Mouse (Mus musculus) heart, postnatal 36 days (tissue): ENCODE results near the gene Slc22a15. TPM values are rescaled to one million over a fixed set of nuclear protein-coding genes. Genes with fewer than 3 reads are reported as not detected.

ENCODE experiments used
- DNase-seq, 2 experiments: peaks; one replicate each; pipeline ENCODE4 v3.0.0; 2021 to 2022
- intact Hi-C: fragments of 180-260 bp; cut with DNase I; formaldehyde crosslinking; loops from one replicate; pipeline ENCODE4 v1.15.1; 2025
- total RNA-seq, 2 experiments: library from RNA; stranded (reverse); gene quantifications; 2 replicates each; pipeline ENCODE4 v1.2.3; 2021

Slc22a15 gene
- total RNA-seq, 2 experiments from 2014 or later, result 2.5 to 2.8 TPM

DNA sequence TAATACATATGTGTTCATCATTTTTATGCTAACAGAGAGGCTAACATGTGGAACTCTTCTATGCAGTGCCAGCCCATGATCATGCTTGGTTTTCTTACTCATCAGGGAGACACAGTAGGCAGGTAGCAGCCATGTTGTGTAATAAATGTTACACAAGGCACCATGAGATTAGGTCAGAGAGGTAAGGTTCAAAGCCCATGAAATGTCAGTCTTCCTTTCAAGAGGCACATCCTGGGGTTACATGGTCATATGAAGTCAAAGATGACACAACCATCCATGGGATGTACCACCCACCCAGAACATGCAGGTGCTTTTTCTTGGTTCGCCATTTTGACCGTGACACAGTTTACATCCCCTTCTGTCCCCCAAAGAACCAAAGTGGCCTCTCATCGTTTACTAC lies 5.7 kb downstream of the Slc22a15 start:
- no peak for DNase-seq
- intact Hi-C loops, result no loop called here

DNA sequence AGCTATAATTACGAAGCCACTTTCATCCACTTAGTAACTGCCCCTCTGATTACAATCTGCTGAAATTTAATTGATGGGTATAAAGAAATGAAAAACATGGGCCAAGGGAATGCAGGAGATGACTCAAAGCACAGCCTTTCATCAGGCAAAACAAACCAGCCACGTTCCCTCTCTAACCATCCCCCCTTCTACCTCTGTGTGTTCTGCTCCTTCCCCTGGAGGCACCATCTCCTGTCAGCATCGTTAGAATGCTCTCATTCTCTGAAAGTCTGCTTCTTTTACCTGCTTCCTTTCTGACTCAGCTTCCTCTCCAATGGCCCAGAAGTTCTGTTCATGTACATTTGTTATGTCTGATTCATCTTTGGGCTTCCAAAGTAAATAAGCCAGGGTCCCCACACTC lies 6.6 kb downstream of the Slc22a15 start:
- intact Hi-C loops, result no loop called here
- no peak for DNase-seq

DNA sequence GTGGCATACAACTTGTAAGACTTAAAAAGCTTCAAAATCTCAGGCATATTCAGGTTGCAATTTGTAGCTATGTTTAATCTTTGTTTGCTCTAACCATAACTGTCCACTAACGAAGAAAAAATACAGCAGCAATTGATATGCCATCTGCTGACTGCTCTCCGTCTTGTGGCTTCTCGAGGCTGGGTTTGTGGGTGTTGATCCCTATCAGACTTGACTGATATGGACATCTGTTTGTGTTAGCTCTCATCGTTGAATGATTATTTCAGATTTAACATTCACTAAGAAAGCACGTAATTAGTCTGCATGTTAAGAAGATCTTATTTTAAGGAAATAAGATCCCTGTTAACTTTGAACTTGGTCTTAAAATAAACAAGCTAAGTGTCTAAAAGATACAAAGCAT lies 7.7 kb downstream of the Slc22a15 start:
- DNase-seq, result no peak

DNA sequence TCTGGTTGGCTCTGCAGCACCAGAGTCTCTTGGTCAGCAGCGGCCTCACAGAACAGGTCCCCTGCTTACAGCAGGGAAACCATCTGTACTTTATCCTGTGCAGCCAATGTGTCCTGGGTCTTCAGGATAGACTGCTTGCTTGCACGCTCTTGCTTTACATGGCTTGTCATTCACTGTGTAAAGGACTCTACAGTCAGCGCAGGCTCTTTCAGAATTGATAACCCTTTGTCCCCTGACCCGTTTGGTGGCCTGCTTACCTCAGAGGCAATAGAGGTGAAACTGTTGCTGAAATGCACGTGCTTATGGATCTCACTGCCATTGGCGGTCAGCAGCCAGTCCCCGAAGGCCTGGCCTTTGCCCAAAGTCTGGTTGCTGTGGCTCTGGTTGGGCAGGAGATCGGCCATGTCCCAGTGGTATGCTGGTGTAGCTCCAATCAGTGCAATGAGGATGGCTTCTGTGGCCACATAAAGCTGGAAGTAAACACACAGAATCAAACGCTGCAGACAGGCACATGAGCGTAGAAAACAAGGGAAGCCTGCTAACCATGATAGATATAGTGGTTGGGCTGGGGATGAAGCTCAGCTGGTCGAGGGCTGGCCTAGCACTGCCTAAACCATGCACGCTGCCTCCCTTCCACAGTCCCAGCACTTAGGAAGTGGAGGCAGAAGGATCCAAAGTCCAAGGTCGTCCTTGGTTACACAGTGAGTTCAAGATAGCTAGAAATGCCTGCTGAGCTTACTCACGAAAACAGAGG lies 9.0 kb downstream of the Slc22a15 start:
- no peak for DNase-seq

More for the DNA sequence above, 7.7 kb downstream of the Slc22a15 start:
- intact Hi-C loops, result no loop called here

DNA sequence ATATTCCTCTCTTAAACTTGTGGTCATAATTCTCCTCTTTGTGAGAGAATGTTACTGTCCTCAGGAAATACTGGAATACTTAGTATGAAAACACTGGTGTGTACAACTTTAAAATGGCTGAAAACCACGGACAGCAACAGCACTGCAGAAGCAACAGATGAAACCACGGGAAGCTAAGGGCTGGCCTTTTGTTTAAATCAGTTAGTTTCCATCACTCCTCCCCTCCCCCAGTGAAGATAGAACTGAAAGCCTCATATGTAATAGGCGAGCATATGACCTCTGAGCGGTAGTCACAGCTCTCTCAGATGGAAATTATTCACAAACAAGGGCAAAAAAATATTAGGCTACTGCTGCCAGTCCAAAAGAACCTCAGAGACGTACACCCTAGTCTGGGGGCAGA lies 10.0 kb downstream of the Slc22a15 start:
- intact Hi-C loops, result no loop called here
- no peak for DNase-seq

More for the DNA sequence above, 9.0 kb downstream of the Slc22a15 start:
- intact Hi-C loops, result no loop called here

DNA sequence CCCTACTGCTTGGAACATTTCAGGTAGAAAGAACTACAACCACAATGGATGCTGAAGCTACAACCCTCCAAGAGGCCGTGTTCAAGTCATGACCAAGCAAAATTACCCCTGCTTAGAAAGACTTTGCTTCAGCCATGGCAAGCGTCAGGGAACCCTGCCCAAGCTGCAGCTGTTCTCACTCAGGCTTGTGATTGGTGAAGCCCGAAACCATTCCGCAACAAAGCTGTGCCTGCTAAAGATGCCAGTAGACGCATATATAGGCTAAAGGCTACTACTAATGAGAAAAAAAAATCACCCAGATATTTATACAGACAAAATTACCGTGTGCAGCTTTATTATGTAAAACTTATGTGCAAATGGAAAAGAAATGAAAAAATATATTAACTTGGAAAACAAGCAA lies 12.2 kb downstream of the Slc22a15 start:
- intact Hi-C loops, result no loop called here
- no peak for DNase-seq

DNA sequence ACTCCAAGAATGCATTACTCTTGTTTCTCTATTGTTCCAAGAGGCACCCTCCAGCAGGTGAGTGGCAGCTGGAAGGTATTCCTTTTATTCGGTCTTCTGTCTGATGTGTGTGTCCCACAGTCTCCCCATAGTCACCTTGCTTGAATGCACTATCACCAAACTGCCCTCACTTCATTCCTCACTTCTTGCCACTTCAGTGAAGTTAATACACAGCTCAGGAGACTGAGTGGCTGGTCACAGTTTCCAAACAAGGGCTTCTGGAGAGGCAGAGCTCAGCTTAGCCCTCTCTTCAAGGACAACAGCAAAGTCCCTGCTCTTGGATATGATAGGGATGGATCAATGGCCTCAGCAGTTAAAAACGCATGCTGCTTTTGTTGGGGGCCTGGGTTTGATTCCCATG lies 17.2 kb downstream of the Slc22a15 start:
- intact Hi-C loops, result no loop called here
- no peak for DNase-seq

DNA sequence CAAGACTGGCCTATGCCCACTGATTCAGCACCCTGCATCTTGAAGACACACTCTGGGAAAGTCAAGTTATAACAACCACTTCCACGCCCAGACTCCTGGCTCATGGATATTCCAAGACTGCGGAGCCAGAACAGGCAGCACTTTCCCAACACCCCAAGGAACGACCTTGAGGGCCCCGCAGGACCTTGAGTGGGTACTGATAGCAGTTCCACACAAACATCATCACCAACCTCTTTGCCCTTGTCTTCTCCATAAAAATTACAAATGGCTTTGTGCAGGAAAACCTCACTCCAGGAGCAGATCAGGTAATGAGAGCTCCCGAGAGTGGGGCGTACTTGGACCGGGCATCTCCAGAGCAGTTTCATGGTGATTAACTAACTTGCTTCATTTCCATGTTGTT lies 19.5 kb downstream of the Slc22a15 start:
- intact Hi-C loops, result no loop called here
- no peak for DNase-seq

DNA sequence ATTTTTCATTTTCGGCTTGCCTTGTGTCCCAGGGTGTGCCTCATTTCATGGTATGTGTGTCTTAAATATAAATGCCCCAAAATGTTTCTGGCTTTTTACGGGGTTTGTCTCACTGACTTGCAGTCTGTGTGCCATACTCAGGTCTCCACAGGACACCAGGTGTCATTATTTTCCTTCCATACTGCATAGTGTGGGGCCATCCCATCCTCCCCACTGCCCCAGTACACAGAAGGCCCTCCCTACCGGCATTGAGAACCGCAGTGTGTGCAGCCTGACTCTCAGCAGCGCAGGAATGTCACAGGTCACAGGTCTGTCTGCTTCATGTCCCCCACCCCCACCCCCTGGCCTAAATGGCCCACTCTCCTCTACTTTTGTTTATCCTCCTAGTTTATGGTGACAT lies 21.2 kb downstream of the Slc22a15 start:
- DNase-seq, result no peak
- intact Hi-C loops, result no loop called here

DNA sequence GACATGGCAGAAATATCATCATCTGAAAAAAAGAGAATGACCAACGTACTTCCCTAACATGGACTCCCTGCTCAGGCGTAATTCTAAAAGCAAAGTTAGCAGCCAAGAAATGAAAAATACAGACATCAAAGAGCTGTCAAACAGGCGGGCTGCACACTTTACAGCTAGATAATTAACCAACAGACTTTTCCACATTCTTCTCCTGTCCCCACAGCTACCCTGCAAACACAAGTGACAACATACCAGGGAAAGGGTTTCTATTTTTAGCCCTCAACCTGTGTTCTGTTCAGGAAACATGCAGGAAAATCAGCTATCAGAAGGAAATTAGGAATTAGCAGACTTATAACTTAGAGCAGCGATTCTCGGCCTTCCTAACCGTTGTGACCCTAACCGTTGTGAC lies 21.9 kb downstream of the Slc22a15 start:
- DNase-seq, result no peak
- intact Hi-C loops, result no loop called here

DNA sequence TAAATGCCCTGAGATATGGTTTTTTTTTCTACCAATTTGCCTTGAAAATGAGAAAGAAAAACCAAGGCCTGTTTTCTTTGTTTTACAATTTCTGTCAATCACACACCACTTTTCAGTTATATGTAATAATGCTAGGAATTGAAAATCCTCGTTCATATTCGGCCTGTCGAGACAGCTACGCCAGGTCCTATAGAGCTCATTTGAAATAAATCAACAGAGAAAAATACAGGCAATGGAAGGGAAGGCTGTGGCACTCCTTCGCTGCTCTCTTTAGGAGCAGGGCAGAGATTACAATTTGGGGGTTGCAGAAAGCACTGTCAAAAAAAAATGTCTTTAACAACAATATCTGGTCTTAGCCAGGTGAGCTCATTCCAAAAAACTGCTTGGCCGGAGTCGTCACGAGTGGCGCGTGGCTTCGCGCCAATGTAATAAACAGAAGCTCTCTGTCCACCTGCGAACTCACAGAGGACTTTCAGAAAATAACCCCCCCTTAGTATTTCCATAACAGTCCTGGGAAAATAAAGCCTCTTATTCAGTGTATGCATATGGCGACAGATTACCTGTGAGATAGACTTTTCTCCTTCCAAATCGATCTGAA lies 26.8 kb downstream of the Slc22a15 start:
- intact Hi-C loops, result loop anchor here (5.0 kb wide), 3 partner anchors 165 to 345 kb away; no protein-coding TSS in a partner anchor
- no peak for DNase-seq

DNA sequence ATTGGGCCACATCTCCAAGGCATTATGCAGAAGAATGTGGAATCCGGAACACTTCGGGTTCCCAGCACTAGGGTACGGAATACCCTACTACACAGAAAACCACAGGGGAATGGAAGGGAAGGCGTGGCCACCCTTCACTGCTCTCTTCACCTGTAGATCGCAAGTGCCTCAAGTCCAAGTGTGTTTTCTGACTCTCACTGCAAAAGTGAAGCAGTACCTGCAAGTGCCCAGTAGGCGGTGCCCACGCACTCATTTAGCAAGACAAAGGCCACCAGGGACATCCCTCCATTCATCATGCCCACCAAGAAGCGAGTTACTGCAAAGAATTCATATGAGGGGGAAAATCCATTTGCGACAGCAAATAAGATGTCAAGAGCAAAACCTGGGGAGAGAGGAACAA lies 27.4 kb downstream of the Slc22a15 start:
- peak; percentile 65 to 69 for DNase-seq
- intact Hi-C loops, result loop anchor here (5.0 kb wide), 3 partner anchors 165 to 345 kb away; no protein-coding TSS in a partner anchor

DNA sequence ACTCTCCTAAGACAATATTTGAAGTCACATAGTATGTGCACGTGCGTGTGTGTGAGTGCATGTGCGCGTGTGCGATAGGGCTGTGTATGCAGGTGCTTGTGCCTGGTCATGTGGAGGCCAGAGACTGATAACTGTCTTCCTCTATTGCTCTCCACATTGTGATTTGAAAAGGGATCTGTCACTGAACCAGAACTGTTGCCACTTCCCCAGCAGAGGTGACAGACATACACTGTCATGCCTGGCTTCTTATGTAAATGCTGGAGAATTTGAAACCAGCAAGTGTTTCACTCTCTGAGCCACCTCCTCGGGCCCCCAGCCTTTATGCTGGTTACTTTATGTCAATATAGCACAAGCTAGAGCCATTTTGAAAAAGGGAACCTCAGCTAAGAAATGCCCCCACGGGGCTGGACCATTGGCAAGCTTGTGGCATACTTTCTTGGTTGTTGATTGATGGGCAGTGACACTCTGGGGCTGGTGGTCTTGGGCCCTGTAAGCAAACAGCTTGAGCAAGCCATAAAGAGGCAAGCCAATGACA lies 28.8 kb downstream of the Slc22a15 start:
- intact Hi-C loops, result loop anchor here (5.0 kb wide), 3 partner anchors 167 to 347 kb away; no protein-coding TSS in a partner anchor
- no peak for DNase-seq

DNA sequence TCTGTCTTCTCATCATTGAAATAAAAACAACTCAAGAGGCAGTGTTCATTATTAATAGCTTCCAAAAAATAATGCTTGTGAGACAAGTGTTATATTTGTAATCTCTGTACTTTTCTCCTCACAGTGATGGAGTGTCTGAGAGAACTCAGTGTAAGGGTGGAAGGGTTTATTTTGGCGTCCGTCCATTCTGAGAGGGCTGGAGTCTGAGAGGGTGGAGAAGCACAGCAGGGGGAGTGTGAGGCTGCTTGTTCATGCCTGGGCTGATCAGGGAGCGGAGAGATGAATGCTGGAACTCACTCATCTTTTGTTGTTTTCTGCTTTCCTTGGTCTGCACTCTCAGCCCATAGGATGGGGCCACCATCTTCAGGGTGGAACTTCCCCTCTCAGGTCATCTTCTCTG lies 38.7 kb downstream of the Slc22a15 start:
- intact Hi-C loops, result no loop called here
- peak in 1 of 2 experiments; percentile 24 for DNase-seq

DNA sequence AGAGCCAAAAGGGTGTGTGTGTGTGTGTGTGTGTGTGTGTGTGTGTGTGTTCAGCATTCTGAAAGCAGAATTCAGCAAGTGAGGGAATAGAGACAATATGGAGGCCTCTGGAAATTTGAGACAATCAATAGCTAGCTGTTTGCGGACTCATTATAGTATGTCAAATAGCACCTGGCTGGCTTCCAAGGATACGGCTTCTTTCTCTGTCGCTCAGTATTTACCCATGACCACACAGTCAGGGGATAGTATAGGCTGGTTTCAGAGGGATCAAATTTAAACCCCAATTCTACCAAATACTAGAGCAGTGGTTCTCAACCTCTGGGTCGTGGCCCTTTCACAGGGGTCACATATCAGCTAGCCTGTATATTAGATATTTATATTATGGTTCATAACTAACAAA lies 39.2 kb downstream of the Slc22a15 start:
- DNase-seq, result no peak
- intact Hi-C loops, result no loop called here

DNA sequence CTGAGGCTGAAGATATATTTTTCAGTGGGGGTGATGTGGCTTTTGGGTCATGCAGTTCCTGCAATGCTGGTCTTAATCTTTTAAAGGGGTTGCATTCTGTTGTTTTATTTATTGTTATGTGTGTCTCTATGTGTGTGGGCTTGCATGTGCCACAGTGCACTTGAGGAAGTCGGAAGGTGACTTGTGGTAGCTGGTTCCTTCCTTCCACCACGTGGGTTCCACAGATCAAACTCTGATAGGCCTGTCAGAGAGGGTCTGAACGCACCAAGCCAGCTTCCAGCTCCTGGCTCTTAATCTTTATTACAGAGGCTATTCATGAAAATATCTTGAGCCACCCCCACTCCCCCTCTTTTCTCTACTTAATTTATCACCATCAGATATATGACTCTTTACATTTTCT lies 40.4 kb downstream of the Slc22a15 start:
- no peak for DNase-seq
- intact Hi-C loops, result no loop called here

DNA sequence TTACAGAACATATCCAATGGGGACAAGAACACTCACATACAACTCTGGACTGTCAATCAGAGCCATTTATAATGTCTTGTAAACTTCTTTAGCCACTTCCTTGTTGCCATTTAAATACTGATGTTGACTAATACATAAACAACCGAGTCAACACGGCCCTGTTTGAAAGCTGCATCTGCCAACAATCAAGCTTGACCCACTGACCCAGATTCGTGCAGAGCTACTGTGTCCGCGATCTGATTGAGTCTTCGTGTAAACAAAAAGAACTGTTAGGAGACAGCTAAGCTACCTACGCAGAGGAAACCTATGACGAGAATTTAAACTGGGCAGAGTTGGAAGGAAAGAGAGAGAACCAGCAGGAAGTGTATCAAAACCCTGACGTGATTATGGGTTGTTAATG lies 42.5 kb downstream of the Slc22a15 start:
- no peak for DNase-seq
- intact Hi-C loops, result no loop called here

DNA sequence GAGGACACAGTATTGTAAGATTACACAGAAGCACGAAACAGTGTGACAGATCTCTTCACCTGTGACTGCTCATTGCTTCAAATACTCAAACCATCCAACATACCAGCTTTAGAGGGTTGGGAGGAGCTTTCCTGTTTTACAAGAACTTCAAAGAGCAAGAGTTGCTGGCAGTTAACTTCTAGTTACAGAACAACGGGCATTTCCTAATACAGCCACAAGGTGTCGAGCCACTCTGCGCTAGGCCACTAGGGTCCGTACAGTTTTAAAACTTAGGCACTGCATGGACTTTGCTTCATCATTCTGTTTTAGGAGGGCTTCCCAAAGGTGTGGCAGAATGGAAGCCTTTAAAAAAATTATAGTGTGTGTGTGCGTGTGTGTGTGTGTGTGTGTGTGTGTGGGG lies 43.4 kb downstream of the Slc22a15 start:
- intact Hi-C loops, result no loop called here

DNA sequence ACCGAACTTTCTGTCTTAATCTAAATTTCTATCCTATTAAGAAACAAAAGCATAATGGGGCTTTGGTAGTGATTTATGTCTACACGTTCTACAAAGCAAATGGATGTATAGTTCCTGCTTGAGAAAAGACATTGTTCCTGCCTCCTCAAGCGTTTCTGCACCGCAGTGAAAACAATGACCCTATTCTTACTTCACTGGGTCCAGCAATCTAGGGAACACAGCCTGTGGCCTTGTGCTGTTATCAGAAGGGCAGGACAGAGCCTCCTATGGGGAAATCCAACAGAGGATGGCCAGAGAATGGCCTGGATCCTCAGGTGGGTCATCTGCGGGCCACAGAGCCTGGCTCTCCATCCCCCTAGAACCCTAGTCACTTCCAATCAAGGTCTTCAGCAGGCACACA lies 46.1 kb downstream of the Slc22a15 start:
- intact Hi-C loops, result no loop called here
- no peak for DNase-seq

More for the DNA sequence above, 43.4 kb downstream of the Slc22a15 start:
- no peak for DNase-seq

DNA sequence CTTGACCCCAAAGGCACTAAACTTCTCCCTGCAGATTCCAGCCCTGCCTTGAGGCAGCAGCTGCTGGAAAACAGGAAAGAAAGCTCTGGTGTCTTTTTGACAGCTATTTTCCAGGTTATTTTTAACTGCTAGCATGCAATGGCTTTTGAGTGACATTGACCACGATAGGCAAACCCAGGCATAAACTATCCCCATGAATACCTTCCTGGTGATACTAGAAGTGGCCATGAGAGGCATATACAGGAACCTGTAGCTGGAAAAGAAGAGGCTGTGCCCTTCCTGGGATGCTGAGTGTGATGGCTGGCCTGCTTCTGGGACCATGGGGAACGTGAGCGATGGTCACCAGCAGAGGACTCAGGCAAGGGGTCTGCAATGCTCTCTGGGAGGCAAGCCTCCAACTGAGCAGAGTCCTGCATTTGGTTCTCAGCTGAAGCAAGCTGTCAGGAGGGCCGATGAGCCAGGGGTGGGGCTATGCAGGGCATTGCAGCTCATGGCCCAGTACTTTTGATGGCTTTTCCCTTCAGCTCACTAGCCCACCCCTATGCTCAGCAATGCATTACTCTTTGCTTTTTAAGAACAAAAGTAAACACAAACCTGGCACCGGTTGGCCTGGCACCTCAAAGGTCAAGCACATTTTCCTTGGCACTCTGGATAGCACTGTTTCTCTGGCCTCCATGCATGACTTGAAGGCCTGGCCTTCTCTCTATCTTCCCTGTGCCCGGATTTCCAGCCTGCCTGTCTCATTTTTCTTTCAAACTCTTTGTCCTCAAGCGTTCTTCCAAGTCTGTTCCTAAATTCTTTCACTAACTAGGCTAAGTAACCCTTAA lies 47.6 kb downstream of the Slc22a15 start:
- intact Hi-C loops, result no loop called here
- DNase-seq, result no peak

DNA sequence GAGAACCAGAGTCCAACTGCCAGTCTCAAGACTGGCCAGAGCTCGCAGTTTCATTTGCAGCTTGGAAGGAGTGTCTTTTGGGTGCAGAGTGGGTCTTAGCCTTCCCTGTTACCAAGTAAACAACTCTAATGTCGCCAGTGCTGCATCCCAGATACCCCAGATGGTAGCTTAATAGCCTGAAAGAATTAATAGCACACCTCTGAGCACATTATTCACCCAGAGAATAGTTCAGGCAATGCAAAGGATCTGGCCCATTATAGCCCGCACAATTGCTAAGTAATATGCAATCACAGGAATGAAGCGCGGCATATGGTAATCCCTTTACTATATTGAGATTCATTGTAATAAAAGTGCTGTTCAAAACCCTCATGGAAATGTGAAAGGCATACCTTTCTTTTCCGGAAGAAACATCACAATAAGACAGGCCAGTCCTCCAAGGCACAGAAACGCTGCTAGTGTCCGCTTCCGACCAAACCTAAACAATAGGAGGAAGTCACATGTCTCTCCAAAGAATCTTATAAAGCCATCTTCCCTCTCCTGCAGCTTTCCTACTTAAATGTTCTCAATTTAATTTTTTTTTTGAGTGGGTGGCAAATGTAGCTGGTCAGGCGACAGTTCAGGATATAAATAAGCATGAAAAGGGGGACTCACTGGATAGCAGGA lies 48.9 kb downstream of the Slc22a15 start:
- DNase-seq, result no peak
- intact Hi-C loops, result no loop called here
